Mouse (Mus musculus) embryonic fibroblast, embryonic 13.5 days (primary cell): ENCODE data around the gene Alpk3. TPM values are rescaled to one million over a fixed set of nuclear protein-coding genes. Genes with fewer than 3 reads are reported as not detected.
A peak's percentile ranks its signal among the peaks of the same experiment; 100 is the strongest.
"Not testable (repeated sequence)": the region's sequence is repeated elsewhere in the genome, so short reads cannot be mapped to it uniquely, and the experiment has no call there.

ENCODE experiments used
- H3K27ac ChIP-seq: 2 replicates; pipeline ENCODE4 v1.5.1; 2012; ENCODE audit warnings: low read length, control low read depth, inconsistent platforms; ENCODE audit not compliant: insufficient read depth
- H3K4me1 ChIP-seq: 2 replicates; pipeline ENCODE4 v1.6.1; 2011; ENCODE audit warnings: low read length; ENCODE audit not compliant: control insufficient read depth, insufficient read depth
- H3K4me3 ChIP-seq: 2 replicates; pipeline ENCODE4 v1.5.1; 2011; ENCODE audit warnings: mild to moderate bottlenecking, control low read depth, low read length; ENCODE audit not compliant: insufficient read depth
- CTCF ChIP-seq: IDR thresholded peaks from 2 replicates; pipeline ENCODE4 v1.5.1; 2011; ENCODE audit warnings: mild to moderate bottlenecking, control low read depth, low read length, moderate library complexity, borderline replicate concordance; ENCODE audit not compliant: insufficient read depth
- POLR2A ChIP-seq: IDR thresholded peaks from 2 replicates; pipeline ENCODE4 v1.6.1; 2011; ENCODE audit warnings: low read depth, mild to moderate bottlenecking, control low read depth, low read length, moderate library complexity
- polyA plus RNA-seq: library from polyadenylated mRNA; stranded (reverse); fragments of >200 nt; gene quantifications from 2 replicates; pipeline ENCODE4 v1.2.4, GENCODE M21; 2011; ENCODE audit warnings: low read depth; ENCODE audit not compliant: missing spikeins, insufficient read length

Gene Alpk3
- polyA plus RNA-seq, 1 experiment, result 0.14 TPM

DNA sequence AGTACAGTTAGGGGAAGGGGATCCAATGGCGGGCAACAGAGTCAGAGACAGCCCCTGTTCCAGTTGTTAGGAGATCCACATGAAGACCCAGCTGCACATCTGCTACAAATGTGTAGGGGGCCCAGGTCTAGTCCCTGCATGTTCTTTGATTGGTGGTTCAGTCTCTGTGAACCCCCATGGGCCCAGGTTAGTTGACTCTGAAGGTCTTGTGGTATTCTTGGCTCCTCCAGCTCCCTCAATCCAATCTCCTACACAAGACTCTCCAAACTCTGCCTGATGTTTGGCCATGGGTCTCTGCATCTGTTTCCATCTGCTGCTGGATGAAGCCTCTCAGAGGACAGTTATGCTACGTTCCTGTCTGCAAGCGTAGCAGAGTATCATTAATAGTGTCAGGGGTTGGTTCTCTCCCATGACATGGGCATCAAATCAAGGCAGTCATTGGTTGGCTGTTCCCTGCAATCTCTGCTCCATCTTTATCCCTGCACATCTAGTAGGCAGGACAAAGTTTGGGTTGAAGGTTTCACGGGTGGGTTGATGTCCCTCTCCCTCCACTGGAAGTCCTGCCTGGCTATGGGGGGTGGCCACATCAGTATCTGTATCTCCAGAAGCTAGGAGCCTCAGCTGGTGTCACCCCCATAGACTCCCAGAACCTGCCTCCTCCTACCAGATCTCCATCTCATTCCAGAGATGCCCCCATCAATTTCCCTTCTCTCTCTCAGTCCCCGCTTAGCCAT lies 82.4 kb downstream of the Alpk3 start:
- TF ChIP-seq POLR2A, result no peak
- no peak for TF ChIP-seq CTCF
- no peak overlapping the region for H3K27ac ChIP-seq
- no peak overlapping the region for H3K4me3 ChIP-seq
- no peaks in the 10 kb centered on the region for H3K4me1 ChIP-seq

DNA sequence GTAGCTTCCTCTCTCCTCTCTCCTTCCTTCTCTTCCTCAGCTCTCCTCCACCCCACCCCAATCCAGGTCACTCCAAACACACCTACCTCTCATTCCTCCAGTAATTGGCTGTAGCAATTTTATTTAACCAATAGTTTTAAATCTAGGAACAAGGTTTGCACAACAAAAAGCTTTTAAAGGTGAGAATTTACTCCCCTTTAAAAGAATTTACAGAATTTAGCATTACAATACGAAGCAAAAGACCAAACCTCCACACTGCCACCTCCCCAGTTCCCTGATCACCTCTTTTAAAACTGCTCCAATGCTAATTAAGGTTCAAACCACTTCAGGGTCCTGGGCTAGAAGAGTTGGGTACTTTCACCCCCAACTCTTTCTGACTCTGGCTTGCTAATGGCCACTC lies 84.1 kb downstream of the Alpk3 start:
- H3K4me1 ChIP-seq, result no peaks in the 10 kb centered on the region
- TF ChIP-seq CTCF (no peak), POLR2A (no peak)
- no peak overlapping the region for H3K27ac ChIP-seq
- no peak overlapping the region for H3K4me3 ChIP-seq

DNA sequence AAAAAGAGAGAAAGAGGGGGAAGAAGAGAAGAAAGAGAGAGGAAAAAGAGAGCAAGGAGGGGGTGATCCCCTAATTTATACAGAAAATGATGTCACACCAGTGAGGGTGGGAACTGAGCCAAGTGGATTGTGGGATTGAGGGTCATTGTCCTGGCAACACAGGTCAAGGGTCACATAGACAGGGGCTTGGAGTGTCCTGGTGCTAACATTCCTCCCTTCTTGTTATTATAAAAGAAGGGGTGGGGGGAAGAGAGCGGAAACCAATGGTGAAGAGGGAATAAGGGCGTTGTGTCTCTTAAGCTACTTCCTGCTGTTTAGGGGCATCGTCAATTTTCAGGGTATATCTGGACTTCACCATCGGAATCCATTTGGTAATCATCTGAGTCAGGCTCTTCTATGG lies 85.7 kb downstream of the Alpk3 start:
- H3K27ac ChIP-seq, H3K4me3 ChIP-seq, H3K4me1 ChIP-seq: not testable (repeated sequence)

DNA sequence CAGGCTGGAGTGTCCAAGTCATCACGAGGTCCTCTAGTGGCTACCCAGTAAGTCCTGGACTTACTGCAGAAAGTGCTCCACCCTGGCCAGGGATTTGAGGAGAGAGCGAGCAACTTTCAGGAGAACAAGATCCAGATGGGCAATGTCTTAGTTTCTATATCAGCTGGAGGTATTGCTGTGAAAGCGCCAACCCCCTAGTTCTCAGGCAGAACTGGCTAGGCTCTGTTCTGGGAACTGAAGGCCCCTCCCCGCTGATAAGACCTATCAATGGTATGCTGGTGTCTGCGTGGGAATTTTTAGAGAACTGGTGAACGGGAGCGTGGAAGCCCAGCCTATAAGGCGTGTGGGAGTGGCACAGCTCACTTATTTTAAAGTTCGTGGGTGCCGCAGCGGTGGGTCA lies 92.4 kb downstream of the Alpk3 start:
- TF ChIP-seq POLR2A, result no peak
- H3K27ac ChIP-seq, result no peak overlapping the region
- no peaks in the 10 kb centered on the region for H3K4me1 ChIP-seq
- no peak overlapping the region for H3K4me3 ChIP-seq

DNA sequence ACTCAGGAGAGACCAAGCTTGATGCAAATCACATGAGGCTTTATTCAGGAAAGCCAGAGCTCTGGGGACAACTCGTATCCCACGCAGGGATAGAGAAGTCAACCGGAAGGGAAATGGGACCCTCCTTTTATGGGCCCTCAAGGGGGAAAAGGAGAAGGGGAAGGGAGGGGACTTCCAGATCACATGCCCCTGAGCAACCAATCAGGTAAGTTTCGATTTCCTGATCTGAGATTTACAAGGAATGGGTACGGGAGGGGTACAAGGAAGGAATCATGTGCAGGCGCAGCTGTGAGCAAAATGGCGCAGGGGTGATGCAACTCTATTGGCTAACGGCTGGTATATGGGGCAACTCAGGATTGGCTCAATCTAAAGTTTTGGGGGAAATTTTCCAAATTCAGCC lies 93.8 kb downstream of the Alpk3 start:
- Histone ChIP-seq H3K27ac (no peak overlapping the region), H3K4me1 (no peaks in the 10 kb centered on the region), H3K4me3 (no peak overlapping the region)
- TF ChIP-seq CTCF, result no peak
- no peak for TF ChIP-seq POLR2A

DNA sequence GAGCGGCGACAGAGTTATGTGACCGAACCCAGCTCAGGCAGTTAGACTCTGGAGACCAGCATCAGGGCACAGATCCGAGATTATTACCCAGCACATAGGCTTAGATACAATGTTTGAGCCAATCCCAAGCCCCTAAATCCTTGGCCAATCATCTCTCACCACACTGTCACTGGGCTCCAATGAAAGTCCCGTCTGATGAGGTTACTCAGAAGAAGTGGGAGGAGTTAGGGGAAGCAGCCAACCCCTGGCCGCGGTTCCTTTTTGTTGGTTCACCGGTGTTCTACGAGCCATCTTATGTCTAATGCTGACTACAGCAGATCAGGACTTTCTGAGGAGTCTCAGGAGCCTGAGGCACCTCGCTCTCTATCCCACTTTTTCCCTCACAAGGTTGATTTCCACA lies 94.9 kb downstream of the Alpk3 start:
- no peaks in the 10 kb centered on the region for H3K4me1 ChIP-seq
- TF ChIP-seq POLR2A, result no peak
- TF ChIP-seq CTCF, result no peak
- no peak overlapping the region for H3K27ac ChIP-seq
- no peak overlapping the region for H3K4me3 ChIP-seq

DNA sequence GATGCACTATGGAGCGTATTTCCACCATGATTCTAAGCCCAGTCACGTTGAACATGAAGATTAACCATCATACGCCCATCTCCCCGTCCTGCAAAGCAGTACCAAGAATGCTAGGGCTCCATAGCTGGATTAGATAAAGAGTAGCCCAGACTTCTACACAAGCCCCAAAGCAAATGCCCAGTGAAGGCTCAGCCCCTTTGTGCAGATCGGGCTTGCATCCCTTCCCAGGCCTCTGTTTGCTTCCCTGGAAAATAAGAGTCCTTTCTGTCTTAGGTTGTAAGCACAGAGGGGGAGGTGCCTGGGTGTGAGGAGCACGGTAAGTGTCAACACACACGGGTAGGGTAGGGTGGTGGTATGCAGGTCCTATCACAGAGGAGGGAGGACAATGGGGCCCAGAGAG lies 95.4 kb downstream of the Alpk3 start:
- no peaks in the 10 kb centered on the region for H3K4me1 ChIP-seq
- no peak for TF ChIP-seq POLR2A
- TF ChIP-seq CTCF, result no peak
- H3K4me3 ChIP-seq, result no peak overlapping the region
- H3K27ac ChIP-seq, result no peak overlapping the region

DNA sequence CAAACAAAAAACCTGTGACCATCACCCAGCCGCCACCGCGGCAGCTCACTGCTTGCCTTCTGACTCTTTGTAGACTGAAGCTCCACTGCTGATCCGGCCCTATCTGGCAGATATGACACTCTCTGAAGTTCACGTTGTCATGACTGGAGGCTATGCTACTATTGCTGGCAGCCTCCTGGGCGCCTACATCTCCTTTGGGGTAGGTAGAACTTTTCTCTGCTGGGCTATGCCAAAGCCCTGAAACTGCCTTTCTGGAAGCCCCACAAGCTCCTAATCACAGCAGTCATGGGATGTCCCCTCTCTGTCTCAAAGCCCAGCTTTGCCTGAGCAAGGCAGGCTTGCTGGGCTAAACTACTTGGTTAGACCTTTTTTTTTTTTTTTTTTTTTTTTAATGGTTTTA lies 95.9 kb downstream of the Alpk3 start:
- H3K27ac ChIP-seq, result no peak overlapping the region
- TF ChIP-seq POLR2A (no peak), CTCF (no peak)
- no peaks in the 10 kb centered on the region for H3K4me1 ChIP-seq
- no peak overlapping the region for H3K4me3 ChIP-seq

DNA sequence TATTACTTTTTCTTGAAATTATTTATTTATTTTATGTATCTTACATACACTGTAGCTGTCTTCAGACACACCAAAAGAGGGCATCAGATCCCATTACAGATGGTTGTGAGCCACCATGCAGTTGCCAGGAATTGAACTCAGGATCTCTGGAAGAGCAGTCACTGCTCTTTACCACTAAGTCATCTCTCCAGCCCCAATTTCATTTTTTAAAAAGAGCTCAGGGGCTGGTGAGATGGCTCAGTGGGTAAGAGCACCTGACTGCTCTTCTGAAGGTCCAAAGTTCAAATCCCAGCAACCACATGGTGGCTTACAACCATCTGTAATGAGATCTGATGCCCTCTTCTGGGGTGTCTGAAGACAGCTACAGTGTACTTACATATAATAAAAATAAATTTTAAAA lies 96.8 kb downstream of the Alpk3 start:
- H3K4me1 ChIP-seq, H3K27ac ChIP-seq, H3K4me3 ChIP-seq: not testable (repeated sequence)

DNA sequence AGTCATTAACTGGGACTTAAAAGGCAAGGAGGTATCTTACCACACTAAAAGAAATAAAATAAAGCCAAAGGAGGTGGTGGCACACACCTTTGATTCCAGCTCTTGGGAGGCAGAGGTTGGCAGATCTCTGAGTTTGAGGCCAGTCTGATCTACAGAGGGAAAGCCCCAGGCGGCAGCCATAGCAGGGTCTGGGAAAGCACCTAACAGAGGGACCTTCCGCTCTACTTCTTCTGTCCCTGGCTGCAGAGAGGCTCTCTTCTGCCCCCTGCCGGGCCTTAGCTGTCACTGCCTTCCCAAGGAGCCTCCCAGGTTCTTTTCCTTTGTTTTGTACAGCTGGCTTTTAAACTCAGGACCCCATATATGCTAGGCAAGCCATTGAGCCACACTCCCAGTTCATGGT lies 97.6 kb downstream of the Alpk3 start:
- no peak overlapping the region for H3K4me3 ChIP-seq
- TF ChIP-seq POLR2A (no peak), CTCF (peak; percentile 68)
- H3K27ac ChIP-seq, result no peak overlapping the region
- H3K4me1 ChIP-seq, result no peaks in the 10 kb centered on the region

Other genes with a start within 250 kb of the Alpk3 start
- gene Iqgap1, start 231.6 kb upstream of the Alpk3 start, polyA plus RNA-seq, result 206 and 311 TPM in 2 replicates
- gene Zscan2, start 196.7 kb upstream of the Alpk3 start, polyA plus RNA-seq, result 2.7 and 5.1 TPM in 2 replicates
- 9.3 and 13.0 TPM in 2 replicates for gene Wdr73, start 156.3 kb upstream of the Alpk3 start, polyA plus RNA-seq
- gene Nmb, start 152.5 kb upstream of the Alpk3 start, polyA plus RNA-seq, result 1.1 and 3.2 TPM in 2 replicates
- 177 and 182 TPM in 2 replicates for gene Sec11a, start 109.8 kb upstream of the Alpk3 start, polyA plus RNA-seq
- 20.1 and 26.5 TPM in 2 replicates for gene Zfp592, start 63.9 kb upstream of the Alpk3 start, polyA plus RNA-seq
- gene Slc28a1, start 57.2 kb downstream of the Alpk3 start, polyA plus RNA-seq, result not detected in 2 replicates
- gene Pde8a, start 156.0 kb downstream of the Alpk3 start, polyA plus RNA-seq, result 20.8 and 30.6 TPM in 2 replicates